Mouse (Mus musculus) heart, adult 2 months (tissue): ENCODE data around the gene Shprh.
"Not testable (repeated sequence)": the region's sequence is repeated elsewhere in the genome, so short reads cannot be mapped to it uniquely, and the experiment has no call there.

ENCODE experiments used
- CTCF ChIP-seq: fragments of 200-600 bp; IDR thresholded peaks from 2 replicates; pipeline ENCODE4 v1.8.1; 2022; ENCODE audit warnings: antibody characterized with exemption, mild to moderate bottlenecking, moderate library complexity
- EP300 ChIP-seq: fragments of 200-500 bp; IDR thresholded peaks from 2 replicates; pipeline ENCODE4 v1.6.1; 2011; ENCODE audit warnings: low read depth, low read length, control low read depth; ENCODE audit not compliant: insufficient read depth

DNA sequence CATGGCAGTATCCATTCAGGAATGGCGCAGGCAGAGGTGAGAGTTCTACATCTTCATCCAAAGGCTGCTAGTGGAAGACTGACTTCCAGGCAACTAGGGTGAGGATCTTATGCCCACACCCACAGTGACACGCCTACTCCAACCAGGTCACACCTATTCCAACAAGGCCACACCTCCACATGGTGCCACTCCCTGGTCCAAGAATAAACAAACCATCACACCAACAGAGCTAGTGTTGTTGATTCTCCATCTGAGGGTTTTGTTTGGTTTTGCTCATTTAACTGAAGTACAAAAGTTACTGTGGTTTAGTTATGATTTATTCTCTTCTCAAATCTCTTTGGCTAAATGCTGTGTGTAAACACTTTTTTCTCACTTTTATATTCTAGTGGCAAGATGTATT lies 56.7 kb downstream of the Shprh start:
- TF ChIP-seq EP300, CTCF: not testable (repeated sequence)
